Mouse (Mus musculus) liver, embryonic 14.5 days (tissue): ENCODE data around the gene Exoc4. TPM values are rescaled to one million over a fixed set of nuclear protein-coding genes. Genes with fewer than 3 reads are reported as not detected.

Experiments
- ATAC-seq: fragments of 200-750 bp; cut with Nextera tagmentation; 2 replicates; pipeline ENCODE4 v1.8.0; 2017; ENCODE audit warnings: moderate number of reproducible peaks, mild to moderate bottlenecking, moderate library complexity; ENCODE audit not compliant: insufficient read depth
- DNase-seq, 3 experiments: peaks; one replicate each; pipeline ENCODE4 v3.0.0-alpha.2; 2012 to 2013; ENCODE audit warnings: low read depth in 3 of 3, low spot score in 3 of 3
- H3K27ac ChIP-seq: fragments of 300-500 bp; sonication (generic); 2 replicates; pipeline ENCODE4 v1.5.1; 2014; ENCODE audit warnings: moderate library complexity, mild to moderate bottlenecking, control low read depth, inconsistent platforms
- H3K27me3 ChIP-seq: fragments of 300-500 bp; sonication (generic); 2 replicates; pipeline ENCODE4 v1.6.1; 2014; ENCODE audit warnings: mild to moderate bottlenecking, low read length, moderate library complexity; ENCODE audit not compliant: control insufficient read depth, insufficient read depth
- H3K36me3 ChIP-seq: fragments of 300-500 bp; sonication (generic); replicated peaks from 2 replicates; pipeline ENCODE4 v1.6.1; 2014; ENCODE audit warnings: low read depth; ENCODE audit not compliant: control insufficient read depth, insufficient read depth
- H3K4me1 ChIP-seq, 2 experiments: fragments of 200-500 bp in 1 of 2; fragments of 300-500 bp in 1 of 2; sonication (generic) in 1 of 2; replicated peaks; 2 replicates each; pipeline ENCODE4 v1.6.1; 2012 to 2014; ENCODE audit warnings: antibody characterized with exemption in 1 of 2, inconsistent platforms in 1 of 2, low read length in 1 of 2; ENCODE audit not compliant: control insufficient read depth in 2 of 2, insufficient read depth in 2 of 2
- H3K4me2 ChIP-seq: fragments of 300-500 bp; sonication (generic); 2 replicates; pipeline ENCODE4 v1.6.1; 2014; ENCODE audit warnings: low read depth, mild to moderate bottlenecking, control low read depth, moderate library complexity
- H3K4me3 ChIP-seq, 2 experiments: fragments of 200-500 bp in 1 of 2; fragments of 300-500 bp in 1 of 2; sonication (generic) in 1 of 2; 2 replicates each; pipeline ENCODE4 v1.5.1; 2012 to 2014; ENCODE audit warnings: low read depth in 2 of 2, low read length in 2 of 2, mild to moderate bottlenecking in 2 of 2, control low read depth in 1 of 2, inconsistent platforms in 1 of 2, moderate library complexity in 1 of 2; ENCODE audit not compliant: insufficient read depth in 1 of 2
- H3K9ac ChIP-seq: fragments of 300-500 bp; sonication (generic); replicated peaks from 2 replicates; pipeline ENCODE4 v1.6.1; 2014; ENCODE audit warnings: mild to moderate bottlenecking, control low read depth, moderate library complexity
- H3K9me3 ChIP-seq: fragments of 300-500 bp; sonication (generic); 2 replicates; pipeline ENCODE4 v1.6.1; 2016; ENCODE audit warnings: low read length, mixed read lengths; ENCODE audit not compliant: control insufficient read depth
- CTCF ChIP-seq: IDR thresholded peaks from 2 replicates; pipeline ENCODE4 v1.5.1; 2016; ENCODE audit warnings: antibody characterized with exemption, low read depth, control low read depth
- EP300 ChIP-seq: IDR thresholded peaks from 2 replicates; pipeline ENCODE4 v1.6.1; 2016; ENCODE audit warnings: antibody characterized with exemption, low read depth
- WGBS: fragments of 180-500 bp; shearing (Covaris S2); extraction: QIAGEN DNeasy Blood & Tissue Kit; methylation state at CpG from one replicate; pipeline ENCODE4 v1.1.7; 2014; ENCODE audit not compliant: insufficient replicate concordance; 5-methylcytosine and 5-hydroxymethylcytosine counted together
- polyA plus RNA-seq, 2 experiments: library from polyadenylated mRNA; depleted of rRNA in 1 of 2; stranded (reverse) in 1 of 2; unstranded in 1 of 2; fragments of >200 nt; fragmentation: Nextera tagmentation in 1 of 2; extraction: Ambion mirVana in 1 of 2; gene quantifications; 2 replicates each; pipeline versions ENCODE4 v1.2.1 to v1.2.3; 2012 to 2014

Gene Exoc4
- polyA plus RNA-seq, 2 experiments = 4.9 to 7.0 TPM

GRCm38 (mm10) chr6:33977448-33977847 lies 728.6 kb downstream of the Exoc4 start:
- ATAC-seq = no peak

GRCm38 (mm10) chr6:33977880-33978279 lies 729.0 kb downstream of the Exoc4 start:
- H3K36me3 ChIP-seq = no peaks in the 10 kb centered on the region
- 73% methylated on average over 9 of the region's 9 CpGs for WGBS
- no peak for TF ChIP-seq CTCF
- no peak for TF ChIP-seq EP300
- ATAC-seq = no peak
- DNase-seq = no peak
- no peaks in the 10 kb centered on the region for H3K27me3 ChIP-seq
- H3K4me2 ChIP-seq = no peak overlapping the region
- no peaks in the 10 kb centered on the region for H3K4me1 ChIP-seq
- no peaks in the 10 kb centered on the region for H3K9me3 ChIP-seq
- no peak overlapping the region for H3K27ac ChIP-seq
- no peak overlapping the region for H3K4me3 ChIP-seq
- H3K9ac ChIP-seq = no peak overlapping the region

More at GRCm38 (mm10) chr6:33977448-33977847, 728.6 kb downstream of the Exoc4 start:
- no peaks in the 10 kb centered on the region for H3K36me3 ChIP-seq
- no peaks in the 10 kb centered on the region for H3K9me3 ChIP-seq
- H3K27me3 ChIP-seq = no peaks in the 10 kb centered on the region
- H3K4me3 ChIP-seq = no peak overlapping the region
- no peaks in the 10 kb centered on the region for H3K4me1 ChIP-seq
- H3K9ac ChIP-seq = no peak overlapping the region
- H3K27ac ChIP-seq = no peak overlapping the region
- no peak for TF ChIP-seq CTCF
- no peak for TF ChIP-seq EP300
- DNase-seq = no peak
- 59% methylated on average over 4 of the region's 4 CpGs for WGBS
- H3K4me2 ChIP-seq = no peak overlapping the region

DNA sequence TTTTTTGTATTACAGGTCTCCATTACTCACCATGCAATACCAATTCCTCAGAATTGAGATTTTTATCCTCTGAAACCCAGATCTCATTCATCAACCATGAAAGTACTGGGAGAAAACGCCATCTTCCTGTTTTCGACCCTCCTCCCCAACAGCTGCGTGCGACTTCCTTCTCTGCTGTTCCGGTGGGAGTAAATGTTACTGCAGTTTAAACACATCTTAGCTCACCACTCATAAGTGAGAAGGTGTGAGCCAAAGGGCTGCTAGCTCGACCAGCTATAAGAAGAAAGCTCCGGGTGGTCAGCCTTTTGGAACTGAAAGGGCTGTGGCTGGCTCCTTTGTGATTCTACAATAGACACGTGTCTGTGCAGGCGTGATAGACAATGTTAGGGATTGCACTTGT lies 733.8 kb downstream of the Exoc4 start:
- no peak overlapping the region for H3K9ac ChIP-seq
- H3K4me2 ChIP-seq = no peak overlapping the region
- no peaks in the 10 kb centered on the region for H3K27me3 ChIP-seq
- no peaks in the 10 kb centered on the region for H3K36me3 ChIP-seq
- H3K27ac ChIP-seq = no peak overlapping the region
- no peaks in the 10 kb centered on the region for H3K4me1 ChIP-seq
- ATAC-seq (no peak), DNase-seq (no peak)
- WGBS = 32% methylated on average over 9 of the region's 9 CpGs
- no peak overlapping the region for H3K4me3 ChIP-seq
- no peak for TF ChIP-seq CTCF
- TF ChIP-seq EP300 = no peak
- no peaks in the 10 kb centered on the region for H3K9me3 ChIP-seq

- TF ChIP-seq EP300 (no peak), CTCF (no peak)
- 58% methylated on average over 5 of the region's 5 CpGs for WGBS
- Histone ChIP-seq H3K27me3 (no peaks in the 10 kb centered on the region), H3K27ac (no peak overlapping the region), H3K36me3 (no peaks in the 10 kb centered on the region), H3K4me3 (no peak overlapping the region), H3K9me3 (no peaks in the 10 kb centered on the region), H3K4me1 (no peaks in the 10 kb centered on the region), H3K9ac (no peak overlapping the region), H3K4me2 (no peak overlapping the region)
- ATAC-seq (no peak), DNase-seq (no peak)
Measured at GRCm38 (mm10) chr6:33987132-33987531, 738.2 kb downstream of the Exoc4 start.

GRCm38 (mm10) chr6:33992213-33993034 lies 743.5 kb downstream of the Exoc4 start:
- 47% methylated on average over 24 of the region's 24 CpGs for WGBS
- no peak overlapping the region for H3K4me2 ChIP-seq
- H3K4me3 ChIP-seq = no peak overlapping the region
- no peak for ATAC-seq
- no peak overlapping the region for H3K27ac ChIP-seq
- TF ChIP-seq CTCF = no peak
- TF ChIP-seq EP300 = no peak
- no peak for DNase-seq
- no peaks in the 10 kb centered on the region for H3K4me1 ChIP-seq
- H3K36me3 ChIP-seq = no peaks in the 10 kb centered on the region
- H3K27me3 ChIP-seq = no peaks in the 10 kb centered on the region
- H3K9me3 ChIP-seq = no peaks in the 10 kb centered on the region
- no peak overlapping the region for H3K9ac ChIP-seq
